Mouse (Mus musculus): ENCODE results near the gene AI467606. TPM values are rescaled to one million over a fixed set of nuclear protein-coding genes. Genes with fewer than 3 reads are reported as not detected.

The AI467606 gene
- total and polyA plus RNA-seq, 3 experiments = 51.1 to 101 (median 79.4) TPM

- Histone ChIP-seq H3K36me3 (ENCODE audit: control insufficient read depth in 1 of 2, insufficient read depth in 2 of 2, low read length in 2 of 2) (peaks cover 0 to 58% of the 10 kb centered on the region in 2 experiments; a peak in 2 of 4 replicates), H3K79me2 (ENCODE audit: control insufficient read depth, insufficient read depth, low read length, poor library complexity) (peaks cover 12% of the 10 kb centered on the region), H3K4me3 (ENCODE audit: control insufficient read depth in 1 of 2, insufficient read depth in 1 of 2, low read depth in 2 of 2, low read length in 2 of 2) (peak overlapping the region in 1 of 2 experiments; percentile 5; a peak in 1 of 4 replicates), H3K4me1 (ENCODE audit: control insufficient read depth in 1 of 2, insufficient read depth in 2 of 2, low read length in 2 of 2) (peaks cover 27 to 64% of the 10 kb centered on the region in 2 experiments), H3K27ac (ENCODE audit: control insufficient read depth, low read depth, low read length) (peak overlapping the region; percentile 91), H3K9me3 (replicated peaks; ENCODE audit: insufficient read depth, low read length) (no peaks in the 10 kb centered on the region), H3K27me3 (ENCODE audit: control insufficient read depth in 1 of 2, insufficient read depth in 2 of 2, low read length in 2 of 2) (no peaks in the 10 kb centered on the region), H3K9ac (ENCODE audit: control insufficient read depth, low read depth, low read length, poor library complexity, severe bottlenecking) (peak overlapping the region; percentile 45)
- TF ChIP-seq ETS1 (IDR thresholded peaks at IDR 0.05; ENCODE audit: low read depth, low read length) = peak; percentile 67
- TF ChIP-seq ZMIZ1 (IDR thresholded peaks at IDR 0.05; ENCODE audit: low read depth, low read length) = no peak
- no peak for TF ChIP-seq UBTF (IDR thresholded peaks at IDR 0.05; ENCODE audit: borderline replicate concordance, insufficient read depth, low read depth, low read length)
- 0 out of 2 replicates have a peak, but pooled peaks have one; percentile 19 for TF ChIP-seq CHD1 (IDR thresholded peaks at IDR 0.05; ENCODE audit: low read depth, low read length)
- no peak for TF ChIP-seq ZNF384 (IDR thresholded peaks at IDR 0.05; ENCODE audit: low read depth, low read length)
- no peak for TF ChIP-seq RAD21 (IDR thresholded peaks at IDR 0.05; ENCODE audit: low read depth, low read length)
- no peak for TF ChIP-seq JUND (IDR thresholded peaks at IDR 0.05; ENCODE audit: low read depth, low read length)
- TF ChIP-seq TBP (IDR thresholded peaks at IDR 0.05; ENCODE audit: low read depth, low read length) = peak; percentile 98
- TF ChIP-seq EP300 (IDR thresholded peaks at IDR 0.05; ENCODE audit: low read depth in 1 of 2, low read length in 2 of 2) = peak in 1 of 2 experiments; percentile 58; a peak in 2 of 4 replicates
- no peak for TF ChIP-seq BHLHE40 (IDR thresholded peaks at IDR 0.05; ENCODE audit: borderline replicate concordance, low read depth, low read length)
- TF ChIP-seq TCF12 (IDR thresholded peaks at IDR 0.05; ENCODE audit: low read depth, low read length) = peak; percentile 58; the same call in 1 of the 2 replicates
- TF ChIP-seq SIN3A (IDR thresholded peaks at IDR 0.05; ENCODE audit: low read length) = peak; percentile 50
- peak; percentile 59; the same call in 1 of the 2 replicates for TF ChIP-seq ZKSCAN1 (IDR thresholded peaks at IDR 0.05; ENCODE audit: low read depth, low read length)
- TF ChIP-seq POLR2A (IDR thresholded peaks at IDR 0.05; ENCODE audit: control insufficient read depth in 1 of 2, insufficient read depth in 1 of 2, low read depth in 1 of 2, low read length in 2 of 2, poor library complexity in 1 of 2) = peak in 1 of 2 experiments; percentile 23; a peak in 1 of 4 replicates
- no peak for TF ChIP-seq GABPA (IDR thresholded peaks at IDR 0.05; ENCODE audit: low read depth, low read length)
- peak; percentile 92 for DNase-seq (ENCODE audit: low read depth, low spot score)
Measured at GRCm38 (mm10) chr7:127142214-127142613, 51.1 kb downstream of the AI467606 start.

- Histone ChIP-seq H3K79me2 (ENCODE audit: control insufficient read depth, insufficient read depth, low read length, poor library complexity) (peaks cover 7% of the 10 kb centered on the region), H3K27ac (ENCODE audit: control insufficient read depth, low read depth, low read length) (peak overlapping the region; percentile 91), H3K4me1 (ENCODE audit: control insufficient read depth in 1 of 2, insufficient read depth in 2 of 2, low read length in 2 of 2) (peaks cover 27 to 64% of the 10 kb centered on the region in 2 experiments), H3K27me3 (ENCODE audit: control insufficient read depth in 1 of 2, insufficient read depth in 2 of 2, low read length in 2 of 2) (no peaks in the 10 kb centered on the region), H3K36me3 (ENCODE audit: control insufficient read depth in 1 of 2, insufficient read depth in 2 of 2, low read length in 2 of 2) (peaks cover 0 to 58% of the 10 kb centered on the region in 2 experiments; a peak in 2 of 4 replicates), H3K9ac (ENCODE audit: control insufficient read depth, low read depth, low read length, poor library complexity, severe bottlenecking) (peak overlapping the region; percentile 11; the same call in 1 of the 2 replicates), H3K4me3 (ENCODE audit: control insufficient read depth in 1 of 2, insufficient read depth in 1 of 2, low read depth in 2 of 2, low read length in 2 of 2) (peak overlapping the region in 1 of 2 experiments; percentile 8; a peak in 1 of 4 replicates), H3K9me3 (replicated peaks; ENCODE audit: insufficient read depth, low read length) (no peaks in the 10 kb centered on the region)
- TF ChIP-seq RAD21 (IDR thresholded peaks at IDR 0.05; ENCODE audit: low read depth, low read length) = no peak
- peak; percentile 53 to 67; a peak in 1 of 4 replicates for TF ChIP-seq EP300 (IDR thresholded peaks at IDR 0.05; ENCODE audit: low read depth in 1 of 2, low read length in 2 of 2)
- TF ChIP-seq ETS1 (IDR thresholded peaks at IDR 0.05; ENCODE audit: low read depth, low read length) = peak; percentile 38; the same call in 1 of the 2 replicates
- TF ChIP-seq KAT2A (conservative IDR thresholded peaks at IDR 0.05; ENCODE audit: low read depth, low read length) = no peak
- TF ChIP-seq TAL1 (IDR thresholded peaks at IDR 0.05; ENCODE audit: low read length) = 0 out of 2 replicates have a peak, but pooled peaks have one; percentile 17
- no peak for TF ChIP-seq CHD2 (IDR thresholded peaks at IDR 0.05; ENCODE audit: low read length)
- 0 out of 2 replicates have a peak, but pooled peaks have one; percentile 30 for TF ChIP-seq RCOR1 (IDR thresholded peaks at IDR 0.05; ENCODE audit: low read depth, low read length)
- TF ChIP-seq ELF1 (IDR thresholded peaks at IDR 0.05; ENCODE audit: low read depth, low read length) = peak; percentile 10; the same call in 1 of the 2 replicates
- TF ChIP-seq NELFE (IDR thresholded peaks at IDR 0.05; ENCODE audit: low read depth, low read length) = no peak
- TF ChIP-seq MXI1 (IDR thresholded peaks at IDR 0.05; ENCODE audit: low read depth, low read length) = peak; percentile 57; the same call in 1 of the 2 replicates
- TF ChIP-seq MYB (IDR thresholded peaks at IDR 0.05; ENCODE audit: low read depth, low read length) = no peak
- TF ChIP-seq HCFC1 (IDR thresholded peaks at IDR 0.05; ENCODE audit: low read depth, low read length) = no peak
- peak; percentile 54 for TF ChIP-seq GATA1 (IDR thresholded peaks at IDR 0.05; ENCODE audit: low read depth, low read length)
- TF ChIP-seq TCF12 (IDR thresholded peaks at IDR 0.05; ENCODE audit: low read depth, low read length) = peak; percentile 49; the same call in 1 of the 2 replicates
- DNase-seq (ENCODE audit: low read depth, low spot score) = no peak
Measured at GRCm38 (mm10) chr7:127142666-127143065, 51.5 kb downstream of the AI467606 start.

Data from MEL (cell line).